Mouse (Mus musculus): ENCODE data around the gene Omt2a.
A peak's percentile ranks its signal among the peaks of the same experiment; 100 is the strongest.
"Not testable (repeated sequence)": the region's sequence is repeated elsewhere in the genome, so short reads cannot be mapped to it uniquely, and the experiment has no call there.

Omt2a gene

DNA sequence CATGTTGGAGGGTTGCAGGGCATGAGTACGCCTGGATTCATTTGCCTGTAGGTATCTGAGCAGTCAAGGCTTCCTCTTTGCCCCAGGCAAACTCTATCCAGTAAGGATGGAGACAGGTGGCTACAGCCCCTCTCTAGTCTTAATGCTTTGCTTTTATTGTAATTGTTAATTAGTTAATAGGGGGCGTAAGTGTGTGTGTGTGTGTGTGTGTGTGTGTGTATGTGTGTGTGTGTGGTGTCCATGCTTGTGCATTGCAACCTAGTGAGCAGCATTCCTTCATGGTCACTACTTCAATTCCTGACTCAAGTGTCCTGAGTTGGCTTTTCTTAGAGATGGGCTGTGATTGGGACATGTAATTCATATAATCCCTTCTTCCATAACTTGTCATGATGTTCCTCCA is at the start of gene Omt2a:
TSS of gene Omt2a (minus strand) at position 101 of the 400 bp plus-strand sequence.
- DNase-seq (ENCODE audit: low spot score in 2 of 2): no peak

GRCm38 (mm10) chr9:78363374-78363773 is 48.8 kb upstream of the Omt2a start:
- DNase-seq (ENCODE audit: low spot score in 2 of 2): no peak

GRCm38 (mm10) chr9:78360484-78360872 is 45.9 kb upstream of the Omt2a start:
- DNase-seq (ENCODE audit: low spot score in 2 of 2): no peak

GRCm38 (mm10) chr9:78359750-78360483 is 45.3 kb upstream of the Omt2a start:
- DNase-seq (ENCODE audit: low spot score in 2 of 2): no peak

DNA sequence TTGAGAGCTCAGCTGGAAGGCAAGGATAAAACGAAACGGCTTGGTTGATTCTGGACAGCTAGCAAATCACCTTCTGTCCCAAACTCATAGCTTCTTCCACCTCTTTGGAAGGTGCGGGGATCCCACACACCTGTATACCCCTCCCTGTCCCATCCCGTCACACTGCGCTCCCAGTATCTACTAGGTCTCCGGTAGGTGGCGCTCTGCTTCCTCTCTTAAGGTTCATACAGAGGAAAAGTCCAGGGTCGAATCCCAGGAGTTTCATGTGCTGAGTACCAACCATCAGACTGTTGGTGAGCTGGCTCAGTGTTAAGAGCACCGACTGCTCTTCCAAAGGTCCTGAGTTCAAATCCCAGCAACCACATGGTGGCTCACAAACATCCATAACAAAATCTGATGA is 43.5 kb upstream of the Omt2a start:
- peak; percentile 33 to 70 for DNase-seq (ENCODE audit: low spot score in 2 of 2)

- no peak for DNase-seq (ENCODE audit: low spot score in 2 of 2)
Measured at GRCm38 (mm10) chr9:78355611-78356010, 41.0 kb upstream of the Omt2a start, which contains the start of gene Gsta2. Gsta2 (minus strand) TSS chr9:78355788.

GRCm38 (mm10) chr9:78354665-78355578 is 40.3 kb upstream of the Omt2a start:
- DNase-seq (ENCODE audit: low spot score in 2 of 2): no peak

DNA sequence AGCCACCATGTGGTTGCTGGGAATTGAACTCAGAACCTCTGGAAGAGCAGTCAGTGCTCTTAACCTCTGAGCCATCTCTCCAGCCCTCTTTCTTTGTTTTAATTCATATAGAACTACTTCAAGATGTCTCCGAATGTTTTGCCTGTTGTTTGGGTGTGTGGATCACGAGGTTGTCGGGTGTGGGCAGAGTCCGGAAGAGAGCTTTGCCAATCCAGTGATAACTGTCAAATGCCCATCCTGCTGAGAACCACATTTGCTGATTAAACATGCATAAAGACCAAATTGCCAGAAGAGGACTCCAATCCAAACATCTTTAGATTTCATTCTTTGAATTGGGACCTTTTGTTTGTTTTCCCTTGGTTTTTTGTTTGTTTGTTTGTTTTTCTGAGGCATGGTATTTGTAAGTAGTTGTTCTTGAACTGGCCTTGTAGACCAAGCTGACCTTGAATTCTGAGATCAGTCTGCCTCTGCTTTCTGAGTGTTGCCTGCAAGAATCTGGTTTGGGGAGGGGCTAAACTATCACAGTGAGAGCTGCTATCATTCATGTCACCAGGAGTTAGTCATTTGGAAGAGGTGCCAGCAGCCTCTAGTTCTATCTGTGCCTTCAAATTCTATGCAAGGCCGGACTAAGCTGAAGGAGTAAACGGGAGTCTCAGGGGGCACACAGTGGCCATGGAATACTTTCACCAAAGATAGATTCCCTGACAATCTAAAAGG is 37.1 kb upstream of the Omt2a start:
- no peak for DNase-seq (ENCODE audit: low spot score in 2 of 2)

GRCm38 (mm10) chr9:78350007-78350406 is 35.4 kb upstream of the Omt2a start:
- DNase-seq (ENCODE audit: low spot score in 2 of 2): not testable (repeated sequence)

DNA sequence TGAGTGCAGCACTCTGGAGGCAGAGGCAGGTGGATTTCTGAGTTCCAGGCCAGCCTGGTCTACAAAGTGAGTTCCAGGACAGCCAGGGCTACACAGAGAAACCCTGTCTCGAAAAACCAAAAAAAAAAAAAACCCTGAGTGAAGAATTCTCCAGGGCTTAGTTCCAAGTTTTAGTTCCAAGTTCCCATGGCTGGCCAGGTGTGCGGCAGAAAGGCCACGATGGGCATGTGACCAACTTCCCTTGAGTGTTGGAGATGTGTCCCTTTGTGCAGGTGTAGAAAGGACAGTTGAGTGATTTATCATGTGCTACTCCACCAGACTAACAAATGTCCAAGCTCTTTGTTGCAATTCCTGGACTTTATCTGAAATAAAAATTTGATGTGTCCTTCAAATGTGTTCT is 34.5 kb upstream of the Omt2a start:
- DNase-seq (ENCODE audit: low spot score in 2 of 2): not testable (repeated sequence)

GRCm38 (mm10) chr9:78348206-78349004 is 33.8 kb upstream of the Omt2a start:
- DNase-seq (ENCODE audit: low spot score in 2 of 2): not testable (repeated sequence)

DNA sequence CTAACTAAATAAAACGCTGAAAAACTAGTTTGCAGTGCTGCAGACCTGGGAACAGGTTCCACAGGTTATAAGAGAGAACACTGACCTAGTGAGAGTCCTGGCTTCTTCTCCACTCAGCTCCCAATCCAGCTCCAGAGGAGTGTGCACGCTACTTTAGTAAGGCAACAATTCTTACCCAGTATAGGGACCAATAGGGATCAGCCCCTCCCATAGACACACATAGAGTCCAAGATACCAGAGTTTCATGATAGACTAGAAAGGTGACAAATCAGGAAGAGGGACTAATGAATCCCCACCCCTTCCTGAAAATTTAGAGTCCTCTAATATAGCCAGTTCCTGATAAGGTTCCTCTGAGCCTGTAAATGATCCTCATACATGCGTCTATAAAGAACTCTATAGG is 32.4 kb upstream of the Omt2a start:
- DNase-seq (ENCODE audit: low spot score in 2 of 2): no peak

GRCm38 (mm10) chr9:78345235-78345634 is 30.6 kb upstream of the Omt2a start:
- DNase-seq (ENCODE audit: low spot score in 2 of 2): not testable (repeated sequence)

DNA sequence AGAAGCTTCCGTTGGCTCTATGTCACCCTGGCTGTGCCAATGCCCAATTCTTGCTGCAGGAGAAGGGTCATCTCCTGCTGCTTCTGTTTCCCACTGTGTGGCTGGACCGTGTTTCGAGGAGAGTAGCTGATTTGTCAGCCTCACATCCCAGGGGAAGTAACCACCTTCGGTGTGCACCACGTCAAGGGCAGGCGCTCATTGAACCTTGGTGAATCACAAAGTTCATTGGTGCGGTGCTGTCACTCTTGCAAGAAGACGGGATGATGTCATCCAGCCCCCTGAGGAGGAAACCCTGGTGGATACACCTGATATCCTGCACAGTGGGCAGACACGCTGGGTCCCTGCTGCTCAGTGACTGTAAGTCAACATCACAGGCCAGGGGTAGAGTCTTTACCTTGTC is 28.5 kb upstream of the Omt2a start:
- not testable (repeated sequence) for DNase-seq (ENCODE audit: low spot score in 2 of 2)

- not testable (repeated sequence) for DNase-seq (ENCODE audit: low spot score in 2 of 2)
Measured at GRCm38 (mm10) chr9:78342494-78342893, 27.9 kb upstream of the Omt2a start.

DNA sequence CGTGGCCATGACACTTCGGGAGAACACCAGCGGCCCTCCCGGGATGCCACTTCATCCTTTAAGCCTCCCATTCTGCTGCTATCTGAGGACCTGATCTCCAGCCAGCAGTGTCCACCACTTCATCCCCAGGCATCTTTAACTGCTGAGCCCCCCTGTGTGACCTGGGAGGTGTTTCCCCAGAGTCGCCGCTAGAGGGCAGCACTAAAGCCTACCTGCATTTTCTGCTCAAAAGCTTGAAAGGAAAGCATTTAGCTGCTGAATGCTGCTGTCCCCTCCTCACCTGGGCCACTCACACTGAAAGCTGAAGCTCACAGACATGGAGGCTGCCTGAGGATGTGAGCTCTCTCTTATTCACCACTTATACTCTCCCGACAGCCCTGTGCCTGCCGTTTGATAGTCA is 25.7 kb upstream of the Omt2a start:
- peak; percentile 13 to 36 for DNase-seq (ENCODE audit: low spot score in 2 of 2)

DNA sequence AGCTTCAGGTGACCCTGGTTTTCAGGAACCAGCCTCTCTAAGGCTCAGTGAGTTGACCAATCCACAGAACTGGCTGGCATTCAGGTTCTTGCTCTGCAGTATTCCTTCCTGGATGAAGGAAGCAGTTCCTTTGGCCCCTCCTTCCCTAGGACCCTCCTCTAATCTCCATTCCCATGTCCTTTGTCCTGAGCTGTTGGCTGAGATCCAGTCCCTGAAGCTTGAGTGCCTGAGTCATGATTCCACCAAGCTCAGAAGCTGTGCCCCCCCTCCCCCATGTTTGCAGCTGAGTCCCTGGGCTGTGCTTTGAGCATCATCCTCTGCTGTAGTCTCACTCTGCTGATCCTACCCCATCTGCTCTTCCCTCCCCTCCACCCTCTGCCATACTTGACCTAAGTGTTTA is 22.5 kb upstream of the Omt2a start:
- DNase-seq (ENCODE audit: low spot score in 2 of 2): not testable (repeated sequence)

DNA sequence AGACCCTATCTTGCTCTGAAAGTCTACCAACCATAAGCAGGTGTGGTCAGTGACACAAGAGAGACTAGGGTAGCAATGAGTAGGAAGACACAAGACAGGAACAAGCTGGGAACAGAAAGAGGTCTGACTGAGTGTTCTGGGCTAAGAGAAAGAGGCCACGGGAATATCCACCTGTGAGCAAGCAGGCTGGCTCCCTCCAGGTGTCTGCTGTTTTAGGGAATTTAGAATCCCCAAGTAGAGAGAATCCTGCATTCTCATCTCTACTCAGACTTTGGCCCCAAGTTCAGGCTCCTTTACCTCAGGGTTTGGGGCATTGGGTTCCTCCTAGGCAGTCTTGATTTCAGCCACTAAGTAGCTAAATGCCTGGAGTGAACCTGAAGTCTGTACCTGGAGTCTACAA is 12.7 kb upstream of the Omt2a start, which contains the start of gene Omt2b:
TSS of gene Omt2b (plus strand) at position 301 of the 400 bp plus-strand sequence.
- not testable (repeated sequence) for DNase-seq (ENCODE audit: low spot score in 2 of 2)

- peak in 1 of 2 experiments; percentile 3 for DNase-seq (ENCODE audit: low spot score in 2 of 2)
Measured at GRCm38 (mm10) chr9:78319499-78319898, 4.9 kb upstream of the Omt2a start.

DNA sequence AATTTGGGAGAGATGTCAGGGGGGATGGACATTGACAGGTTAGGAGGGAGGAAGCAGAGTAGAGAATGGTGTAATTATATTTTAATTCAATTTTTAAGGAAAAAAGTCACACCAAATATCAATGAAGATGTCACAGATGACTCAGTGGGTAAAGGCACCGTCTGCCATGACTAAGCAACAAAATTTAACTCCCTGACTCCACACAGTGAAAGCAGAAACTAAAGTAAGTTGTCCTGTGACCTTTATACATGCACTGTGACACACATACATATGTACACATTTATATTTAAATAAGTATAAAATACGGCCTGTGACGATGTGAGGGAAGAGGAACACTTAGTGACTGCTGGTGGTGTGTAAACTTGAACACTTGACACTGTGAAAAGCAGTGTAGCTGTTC is 6.5 kb downstream of the Omt2a start:
- DNase-seq (ENCODE audit: low spot score in 2 of 2): not testable (repeated sequence)

DNA sequence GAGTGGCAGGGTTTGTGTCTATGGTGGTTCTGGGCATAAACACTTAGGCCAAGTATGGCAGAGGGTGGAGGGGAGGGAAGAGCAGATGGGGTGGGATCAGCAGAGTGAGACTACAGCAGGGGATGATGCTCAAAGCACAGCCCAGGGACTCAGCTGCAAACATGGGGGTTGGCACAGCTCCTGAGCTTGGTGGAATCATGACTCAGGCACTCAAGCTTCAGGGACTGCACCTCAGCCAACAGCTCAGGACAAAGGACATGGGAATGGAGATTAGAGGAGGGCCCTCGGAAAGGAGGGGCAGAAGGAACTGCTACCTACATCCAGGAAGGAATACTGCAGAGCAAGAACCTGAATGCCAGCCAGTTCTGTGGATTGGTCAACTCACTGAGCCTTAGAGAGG is 15.5 kb downstream of the Omt2a start:
- not testable (repeated sequence) for DNase-seq (ENCODE audit: low spot score in 2 of 2)

Measured in right cerebral cortex, adult 2 months (tissue).